Mouse (Mus musculus) myocyte (in vitro differentiated cells): ENCODE results near the gene Cars2. TPM values are rescaled to one million over a fixed set of nuclear protein-coding genes. Genes with fewer than 3 reads are reported as not detected.

ENCODE experiments used
- H3K27me3 ChIP-seq: one replicate; pipeline ENCODE4 v1.6.1; 2011; ENCODE audit not compliant: control insufficient read depth, insufficient read depth, insufficient read length
- H3K36me3 ChIP-seq: one replicate; pipeline ENCODE4 v1.6.1; 2011; ENCODE audit not compliant: control insufficient read depth, insufficient read depth
- H3K4me2 ChIP-seq: one replicate; pipeline ENCODE4 v1.6.1; 2011; ENCODE audit warnings: low read depth, control low read depth
- H3K4me3 ChIP-seq: one replicate; pipeline ENCODE4 v1.5.1; 2011; ENCODE audit warnings: mild to moderate bottlenecking, control low read depth, moderate library complexity
- H3K79me2 ChIP-seq: one replicate; pipeline ENCODE4 v1.6.1; 2011; ENCODE audit not compliant: control insufficient read depth, insufficient read depth
- H3ac ChIP-seq: one replicate; pipeline ENCODE4 v1.6.1; 2011; ENCODE audit not compliant: control insufficient read depth, insufficient read length
- CEBPB ChIP-seq: IDR thresholded peaks from 2 replicates; pipeline ENCODE4 v1.6.1; 2011; ENCODE audit warnings: mild to moderate bottlenecking, moderate library complexity; ENCODE audit not compliant: poor library complexity, insufficient read depth, severe bottlenecking
- E2F4 ChIP-seq: IDR thresholded peaks from one replicate; pipeline ENCODE4 v1.6.1; 2011; ENCODE audit warnings: mild to moderate bottlenecking, control low read depth, moderate library complexity; ENCODE audit not compliant: insufficient read depth
- MAX ChIP-seq: IDR thresholded peaks from one replicate; pipeline ENCODE4 v1.6.1; 2011; ENCODE audit warnings: low read depth, mild to moderate bottlenecking, control low read depth
- MYOD1 ChIP-seq, 3 experiments: IDR thresholded peaks; one replicate each; pipeline ENCODE4 v1.6.1; 2011; ENCODE audit warnings: control low read depth in 2 of 3, low read depth in 2 of 3, mild to moderate bottlenecking in 2 of 3, moderate library complexity in 1 of 3; ENCODE audit not compliant: insufficient read length in 2 of 3, control insufficient read depth in 1 of 3
- MYOG ChIP-seq, 3 experiments: IDR thresholded peaks; one replicate each; pipeline ENCODE4 v1.6.1; 2011; ENCODE audit warnings: control low read depth in 2 of 3, low read depth in 2 of 3, mild to moderate bottlenecking in 2 of 3; ENCODE audit not compliant: insufficient read length in 2 of 3, control insufficient read depth in 1 of 3, insufficient read depth in 1 of 3
- POLR2A ChIP-seq: IDR thresholded peaks from one replicate; pipeline ENCODE4 v1.6.1; 2011; ENCODE audit warnings: low read depth, mild to moderate bottlenecking, control low read depth, moderate library complexity; ENCODE audit not compliant: insufficient read length
- POLR2AphosphoS2 ChIP-seq: IDR thresholded peaks from one replicate; pipeline ENCODE4 v1.6.1; 2011; ENCODE audit warnings: low read depth, control low read depth; ENCODE audit not compliant: insufficient read length
- REST ChIP-seq: IDR thresholded peaks from one replicate; pipeline ENCODE4 v1.6.1; 2011; ENCODE audit warnings: mild to moderate bottlenecking, control low read depth, moderate library complexity; ENCODE audit not compliant: insufficient read depth, insufficient read length
- SRF ChIP-seq: IDR thresholded peaks from one replicate; pipeline ENCODE4 v1.6.1; 2011; ENCODE audit warnings: low read depth; ENCODE audit not compliant: control insufficient read depth, insufficient read length
- TCF12 ChIP-seq: IDR thresholded peaks from one replicate; pipeline ENCODE4 v1.6.1; 2011; ENCODE audit warnings: mild to moderate bottlenecking, control low read depth; ENCODE audit not compliant: poor library complexity, insufficient read depth, severe bottlenecking
- TCF3 ChIP-seq: IDR thresholded peaks from one replicate; pipeline ENCODE4 v1.6.1; 2011; ENCODE audit warnings: low read depth, control low read depth; ENCODE audit not compliant: insufficient read length
- USF1 ChIP-seq: IDR thresholded peaks from one replicate; pipeline ENCODE4 v1.6.1; 2011; ENCODE audit warnings: low read depth, mild to moderate bottlenecking, control low read depth, moderate library complexity
- polyA plus RNA-seq: library from polyadenylated mRNA; unstranded; fragments of >200 nt; fragmentation: generic; extraction: Trizol; gene quantifications from one replicate; pipeline ENCODE4 v1.2.1, GENCODE M21; 2012; ENCODE audit warnings: missing spikeins

Cars2 gene
- polyA plus RNA-seq, 1 experiment = 14.4 TPM

DNA sequence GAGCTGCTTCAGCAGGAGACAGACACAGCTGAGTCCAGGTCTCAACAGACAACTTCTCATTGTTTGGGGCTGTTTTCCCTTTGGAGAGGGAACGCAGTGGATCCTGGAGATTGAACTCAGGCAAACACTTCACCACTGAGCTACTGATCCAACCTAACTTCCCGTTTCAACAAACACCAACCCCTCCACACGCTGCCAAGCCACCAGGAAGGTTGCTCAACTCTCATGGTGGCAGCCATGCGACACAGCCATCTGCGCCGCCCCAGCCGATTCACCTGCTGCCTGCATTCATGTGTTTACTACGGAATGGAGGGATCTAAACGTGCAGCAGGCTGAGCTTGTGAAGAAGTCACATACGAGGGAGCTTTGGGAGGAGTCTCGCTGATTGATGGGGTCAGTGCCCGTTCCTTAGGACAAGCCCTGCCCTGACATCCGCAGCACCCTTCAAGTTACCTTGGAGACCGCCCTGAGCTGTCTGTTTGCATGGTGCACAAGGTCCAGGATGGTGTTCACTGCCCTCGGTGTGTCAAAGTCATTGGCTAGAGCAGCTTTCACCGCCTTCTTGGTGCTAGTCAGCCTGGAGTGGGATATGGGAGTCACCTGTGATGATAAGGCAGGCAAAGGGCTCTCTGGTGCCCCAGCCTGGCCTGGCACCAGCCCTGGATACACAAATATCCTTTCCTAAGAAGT lies 33.1 kb downstream of the Cars2 start:
- no peaks in the 10 kb centered on the region for H3K79me2 ChIP-seq
- H3K36me3 ChIP-seq = peaks cover 10% of the 10 kb centered on the region
- H3ac ChIP-seq = no peak overlapping the region
- no peak overlapping the region for H3K4me2 ChIP-seq
- no peak for TF ChIP-seq TCF12
- no peak for TF ChIP-seq POLR2A
- TF ChIP-seq REST = no peak
- H3K27me3 ChIP-seq = no peaks in the 10 kb centered on the region
- H3K4me3 ChIP-seq = no peak overlapping the region

DNA sequence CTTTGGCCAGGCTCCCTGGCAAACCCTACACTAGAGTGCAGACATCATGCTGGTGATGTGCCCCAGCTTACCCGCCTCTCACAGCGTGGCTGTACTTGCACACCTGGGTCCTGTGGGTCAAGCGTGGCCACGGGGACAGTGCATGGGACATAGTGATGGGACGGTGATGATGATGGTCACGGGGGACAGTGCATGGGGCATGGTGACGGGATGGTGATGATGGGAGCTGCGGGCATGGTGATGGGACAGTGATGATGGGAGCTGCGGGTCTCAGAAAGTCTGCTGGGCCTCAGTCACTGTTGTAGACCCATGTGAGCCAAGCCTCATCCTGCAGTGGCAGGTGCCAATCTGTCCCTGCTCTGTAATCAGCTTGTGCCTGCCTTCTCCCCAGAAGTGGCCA lies 34.3 kb downstream of the Cars2 start:
- Histone ChIP-seq H3K36me3 (peaks cover 11% of the 10 kb centered on the region), H3ac (no peak overlapping the region), H3K4me2 (no peak overlapping the region), H3K27me3 (no peaks in the 10 kb centered on the region), H3K79me2 (no peaks in the 10 kb centered on the region), H3K4me3 (no peak overlapping the region)
- no peak for TF ChIP-seq TCF3
- TF ChIP-seq POLR2AphosphoS2 = peak; percentile 46

DNA sequence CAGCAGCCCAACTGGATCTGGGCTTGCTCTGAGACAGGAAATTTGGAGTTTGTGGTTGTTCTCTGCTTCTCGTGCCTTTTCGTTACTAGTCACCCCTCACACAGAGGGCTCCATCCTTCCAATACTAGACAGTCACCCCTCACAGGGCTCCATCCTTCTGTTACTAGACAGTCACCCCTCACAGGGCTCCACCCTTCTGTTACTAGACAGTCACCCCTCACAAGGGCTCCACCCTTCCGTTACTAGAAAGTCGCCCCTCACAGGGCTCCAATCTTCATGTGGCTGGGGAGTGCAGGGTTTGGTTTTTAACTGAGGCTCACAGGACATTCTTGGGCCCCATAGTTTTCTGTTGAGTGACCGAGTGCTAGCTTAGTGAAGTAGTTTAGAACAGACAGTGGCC lies 37.3 kb downstream of the Cars2 start:
- Histone ChIP-seq H3K79me2 (no peaks in the 10 kb centered on the region), H3K4me2 (no peak overlapping the region), H3K27me3 (no peaks in the 10 kb centered on the region), H3K36me3 (peaks cover 32% of the 10 kb centered on the region), H3ac (no peak overlapping the region), H3K4me3 (no peak overlapping the region)
- TF ChIP-seq CEBPB (no peak), POLR2A (no peak), TCF12 (no peak), POLR2AphosphoS2 (no peak), TCF3 (no peak), MYOD1 (IDR thresholded peaks at IDR 0.05; ENCODE audit: control insufficient read depth in 1 of 3, insufficient read length in 2 of 3, low read depth in 2 of 3) (no peak), MAX (no peak), REST (no peak), SRF (no peak), E2F4 (no peak), MYOG (IDR thresholded peaks at IDR 0.05; ENCODE audit: control insufficient read depth in 1 of 3, insufficient read depth in 1 of 3, insufficient read length in 2 of 3, low read depth in 2 of 3) (no peak), USF1 (no peak)

DNA sequence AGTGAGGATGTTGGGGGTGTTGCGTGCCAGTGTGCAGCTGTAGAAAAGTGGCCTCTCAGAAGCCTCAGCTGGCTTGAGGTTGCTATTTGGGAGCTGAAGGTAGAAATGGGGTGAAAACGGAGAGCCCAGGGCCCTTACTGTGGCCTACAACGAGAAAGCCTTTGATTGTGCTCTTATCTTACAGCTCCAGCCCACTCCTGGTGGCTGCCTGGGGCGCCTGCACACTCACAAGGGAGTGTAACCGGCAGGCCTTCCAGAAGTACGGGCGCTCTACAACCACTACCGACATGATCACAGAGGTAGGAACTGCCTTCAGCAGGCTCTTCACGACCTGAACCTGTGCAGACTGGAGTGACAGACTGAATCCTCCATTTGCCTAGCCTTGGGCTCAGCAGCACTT lies 37.9 kb downstream of the Cars2 start:
- Histone ChIP-seq H3K36me3 (peaks cover 32% of the 10 kb centered on the region), H3K4me2 (no peak overlapping the region), H3K79me2 (no peaks in the 10 kb centered on the region), H3ac (no peak overlapping the region), H3K4me3 (no peak overlapping the region), H3K27me3 (no peaks in the 10 kb centered on the region)
- TF ChIP-seq POLR2A = no peak
- TF ChIP-seq E2F4 = no peak
- no peak for TF ChIP-seq TCF3
- no peak for TF ChIP-seq USF1
- no peak for TF ChIP-seq MAX
- TF ChIP-seq POLR2AphosphoS2 = no peak
- TF ChIP-seq CEBPB = no peak

DNA sequence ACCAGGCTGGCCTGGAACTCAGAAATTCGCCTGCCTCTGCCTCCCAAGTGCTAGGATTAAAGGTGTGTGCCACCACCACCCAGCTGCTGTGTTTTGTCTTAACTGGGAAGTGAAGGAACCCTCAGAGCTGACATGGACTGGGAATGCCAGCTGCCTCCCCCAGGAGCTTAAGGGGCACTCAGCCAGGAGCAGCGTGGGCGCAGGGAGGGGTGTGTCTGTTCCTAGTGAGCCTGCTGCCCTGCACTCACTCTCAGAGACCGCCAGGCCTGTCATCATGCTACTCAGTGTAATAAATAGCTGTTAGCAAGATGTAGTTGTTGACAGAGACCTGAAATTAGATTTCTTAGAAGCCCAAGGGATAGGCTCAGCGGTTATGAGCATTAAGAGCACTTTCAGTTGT lies 39.6 kb downstream of the Cars2 start:
- H3K79me2 ChIP-seq = no peaks in the 10 kb centered on the region
- H3K36me3 ChIP-seq = peaks cover 35% of the 10 kb centered on the region
- H3ac ChIP-seq = no peak overlapping the region
- H3K27me3 ChIP-seq = no peaks in the 10 kb centered on the region
- no peak overlapping the region for H3K4me2 ChIP-seq
- H3K4me3 ChIP-seq = no peak overlapping the region
- peak in 2 of 3 experiments; percentile 65 to 72 for TF ChIP-seq MYOD1 (IDR thresholded peaks at IDR 0.05; ENCODE audit: control insufficient read depth in 1 of 3, insufficient read length in 2 of 3, low read depth in 2 of 3)
- no peak for TF ChIP-seq E2F4
- TF ChIP-seq CEBPB = no peak
- TF ChIP-seq MAX = no peak
- peak in 2 of 3 experiments; percentile 28 to 74 for TF ChIP-seq MYOG (IDR thresholded peaks at IDR 0.05; ENCODE audit: control insufficient read depth in 1 of 3, insufficient read depth in 1 of 3, insufficient read length in 2 of 3, low read depth in 2 of 3)
- TF ChIP-seq TCF3 = peak; percentile 29

DNA sequence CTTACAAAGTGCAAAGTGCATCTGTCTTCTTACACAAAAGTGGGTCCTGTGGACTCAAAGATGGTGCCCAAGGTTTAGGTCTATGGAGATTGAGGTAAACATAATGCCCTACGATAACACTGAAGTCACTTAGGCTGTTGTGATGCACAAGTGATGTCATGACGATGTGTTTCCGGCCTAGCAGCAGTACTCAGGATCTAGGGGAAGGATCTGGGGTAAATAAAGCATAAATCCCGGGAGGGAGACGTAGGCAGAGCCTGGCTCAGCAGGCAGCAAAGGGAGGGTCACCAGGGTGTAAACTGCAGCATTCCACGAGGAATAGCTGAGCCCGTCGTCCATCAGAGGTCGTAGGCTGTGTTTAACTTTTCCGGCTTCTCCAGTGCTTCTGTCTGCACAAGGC lies 41.7 kb downstream of the Cars2 start:
- no peaks in the 10 kb centered on the region for H3K27me3 ChIP-seq
- H3K79me2 ChIP-seq = no peaks in the 10 kb centered on the region
- H3K4me2 ChIP-seq = no peak overlapping the region
- H3ac ChIP-seq = no peak overlapping the region
- no peak overlapping the region for H3K4me3 ChIP-seq
- TF ChIP-seq E2F4 (no peak), MAX (no peak), POLR2A (no peak), MYOG (IDR thresholded peaks at IDR 0.05; ENCODE audit: control insufficient read depth in 1 of 3, insufficient read depth in 1 of 3, insufficient read length in 2 of 3, low read depth in 2 of 3) (no peak), TCF3 (no peak), REST (no peak)
- H3K36me3 ChIP-seq = peaks cover 40% of the 10 kb centered on the region
